Mouse (Mus musculus) olfactory bulb, adult 2 months (tissue): Measurements from ENCODE around the gene Cops2. TPM values are rescaled to one million over a fixed set of nuclear protein-coding genes. Genes with fewer than 3 reads are reported as not detected.

Source experiments
- H3K27ac ChIP-seq: fragments of 200-500 bp; 2 replicates; pipeline ENCODE4 v1.5.1; 2012; ENCODE audit warnings: low read depth, low read length; ENCODE audit not compliant: insufficient read depth
- H3K4me1 ChIP-seq: fragments of 200-500 bp; 2 replicates; pipeline ENCODE4 v1.6.1; 2012; ENCODE audit warnings: low read length; ENCODE audit not compliant: control insufficient read depth, insufficient read depth
- H3K4me3 ChIP-seq: fragments of 200-500 bp; 2 replicates; pipeline ENCODE4 v1.5.1; 2012; ENCODE audit warnings: mild to moderate bottlenecking, low read depth, low read length, moderate library complexity; ENCODE audit not compliant: insufficient read depth
- CTCF ChIP-seq: fragments of 200-500 bp; IDR thresholded peaks from 2 replicates; pipeline ENCODE4 v1.5.1; 2012; ENCODE audit warnings: low read depth, mild to moderate bottlenecking, low read length, moderate library complexity; ENCODE audit not compliant: insufficient read depth
- POLR2A ChIP-seq: fragments of 200-500 bp; IDR thresholded peaks from 2 replicates; pipeline ENCODE4 v1.6.1; 2012; ENCODE audit warnings: mild to moderate bottlenecking, low read depth, low read length, moderate library complexity; ENCODE audit not compliant: insufficient read depth
- WGBS: fragments of 180-500 bp; shearing (Covaris S2); methylation state at CpG from one replicate; pipeline ENCODE4 v1.1.7; 2018; 5-methylcytosine and 5-hydroxymethylcytosine counted together
- polyA plus RNA-seq: library from polyadenylated mRNA; stranded (reverse); fragments of >200 nt; gene quantifications from 2 replicates; pipeline ENCODE4 v1.2.4, GENCODE M21; 2012; ENCODE audit warnings: low replicate concordance; ENCODE audit not compliant: missing spikeins, insufficient read depth, insufficient read length

Gene Cops2
- polyA plus RNA-seq, 1 experiment, result not detected

- TF ChIP-seq POLR2A (no peak), CTCF (no peak)
- no peak overlapping the region for H3K4me3 ChIP-seq
- 84% methylated on average over 2 of the region's 2 CpGs for WGBS
- no peak overlapping the region for H3K27ac ChIP-seq
- no peaks in the 10 kb centered on the region for H3K4me1 ChIP-seq
Observed at GRCm38 (mm10) chr2:125838708-125839284, 20.1 kb downstream of the Cops2 start.

- WGBS, result 95% methylated on average over 7 of the region's 7 CpGs
- no peak for TF ChIP-seq CTCF
- TF ChIP-seq POLR2A, result no peak
- H3K27ac ChIP-seq, result no peak overlapping the region
Observed at GRCm38 (mm10) chr2:125838091-125838490, 20.8 kb downstream of the Cops2 start.

GRCm38 (mm10) chr2:125829924-125830323 lies 29.0 kb downstream of the Cops2 start:
- no peaks in the 10 kb centered on the region for H3K4me1 ChIP-seq
- H3K27ac ChIP-seq, result no peak overlapping the region
- TF ChIP-seq CTCF (no peak), POLR2A (no peak)
- 80% methylated on average over 2 of the region's 2 CpGs for WGBS
- H3K4me3 ChIP-seq, result no peak overlapping the region

More at GRCm38 (mm10) chr2:125838091-125838490, 20.8 kb downstream of the Cops2 start:
- no peak overlapping the region for H3K4me3 ChIP-seq
- no peaks in the 10 kb centered on the region for H3K4me1 ChIP-seq

DNA sequence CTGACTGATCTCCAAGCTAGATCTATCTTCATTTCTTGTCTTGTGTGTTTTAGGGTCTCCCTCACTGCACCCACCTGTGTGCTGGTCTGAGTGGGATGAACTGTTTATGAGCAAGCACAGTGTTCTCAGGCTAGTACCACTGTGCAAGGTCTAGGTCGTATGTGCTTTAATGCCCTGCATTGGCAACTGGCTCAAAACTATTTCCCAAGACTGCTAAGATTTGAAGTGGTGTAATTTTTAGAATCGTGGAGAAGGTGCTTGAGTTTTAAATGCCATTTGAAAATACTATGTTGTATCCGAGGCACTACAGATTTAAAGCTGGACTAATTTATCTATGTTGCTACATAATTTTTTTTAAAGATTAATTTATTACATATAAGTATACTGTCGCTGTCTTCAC lies 31.0 kb downstream of the Cops2 start:
- no peak for TF ChIP-seq POLR2A
- no peak for TF ChIP-seq CTCF
- Histone ChIP-seq H3K4me3 (no peak overlapping the region), H3K4me1 (no peaks in the 10 kb centered on the region), H3K27ac (no peak overlapping the region)
- WGBS, result 92% methylated on average over 4 of the region's 4 CpGs

DNA sequence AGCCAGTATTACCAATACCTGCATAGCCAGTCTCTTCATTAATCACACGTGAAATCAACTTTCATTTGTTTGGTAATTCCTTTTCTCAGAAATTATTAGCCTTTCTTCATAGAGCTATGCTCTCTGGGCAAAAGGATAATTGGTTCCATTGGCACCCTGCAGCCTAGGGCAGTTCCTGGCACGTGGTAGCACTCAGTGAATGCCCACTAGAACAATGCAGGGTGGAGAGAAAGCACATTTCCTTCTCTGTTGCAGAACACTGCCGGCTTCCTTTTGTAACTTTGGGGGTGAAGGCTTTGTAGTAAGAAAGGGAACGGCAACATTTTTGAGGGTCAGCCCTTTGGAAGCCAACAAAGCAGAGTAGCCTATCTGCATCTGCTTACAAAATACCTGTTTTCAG lies 32.7 kb downstream of the Cops2 start:
- WGBS, result 17% methylated on average over 4 of the region's 4 CpGs
- H3K27ac ChIP-seq, result no peak overlapping the region

GRCm38 (mm10) chr2:125820397-125820796 lies 38.5 kb downstream of the Cops2 start:
- Histone ChIP-seq H3K4me3 (no peak overlapping the region), H3K4me1 (no peaks in the 10 kb centered on the region), H3K27ac (no peak overlapping the region)
- TF ChIP-seq CTCF (no peak), POLR2A (no peak)
- WGBS, result 85% methylated on average over 4 of the region's 4 CpGs

More for the DNA sequence above, 32.7 kb downstream of the Cops2 start:
- no peaks in the 10 kb centered on the region for H3K4me1 ChIP-seq
- H3K4me3 ChIP-seq, result no peak overlapping the region
- no peak for TF ChIP-seq CTCF
- TF ChIP-seq POLR2A, result no peak

DNA sequence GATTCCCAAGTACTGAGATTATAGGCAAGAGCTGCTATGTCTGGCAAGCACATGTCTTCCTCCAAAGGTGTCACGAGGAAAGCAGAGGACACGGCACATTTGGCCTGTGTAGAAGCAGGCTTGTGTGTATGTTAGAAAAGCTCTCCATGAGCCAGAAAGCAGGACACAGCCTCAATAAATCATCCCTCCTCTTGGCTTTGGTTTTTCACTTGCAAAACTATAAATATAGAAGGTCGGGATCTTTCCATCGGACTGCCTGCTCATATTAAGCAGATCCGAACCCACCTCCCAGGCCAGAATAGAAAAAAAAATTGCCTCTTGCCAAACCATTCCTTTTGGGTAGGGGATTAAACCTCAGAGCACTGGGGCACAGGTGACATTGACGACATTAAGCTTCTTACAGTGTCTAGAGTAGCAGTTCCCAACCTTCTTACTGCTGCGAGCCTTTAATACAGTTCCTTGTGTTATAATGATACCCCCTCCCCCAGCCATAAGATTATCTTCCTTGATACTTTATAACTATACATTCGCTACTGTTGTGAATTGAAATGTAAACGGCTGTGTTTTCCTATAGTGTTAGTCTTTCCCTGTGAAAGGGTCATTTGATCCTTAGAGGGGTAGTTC lies 44.9 kb downstream of the Cops2 start:
- TF ChIP-seq CTCF, result no peak
- no peak for TF ChIP-seq POLR2A
- Histone ChIP-seq H3K4me1 (peaks cover 5% of the 10 kb centered on the region; the same call in 1 of the 2 replicates), H3K27ac (no peak overlapping the region), H3K4me3 (no peak overlapping the region)
- WGBS, result 78% methylated on average over 9 of the region's 9 CpGs

DNA sequence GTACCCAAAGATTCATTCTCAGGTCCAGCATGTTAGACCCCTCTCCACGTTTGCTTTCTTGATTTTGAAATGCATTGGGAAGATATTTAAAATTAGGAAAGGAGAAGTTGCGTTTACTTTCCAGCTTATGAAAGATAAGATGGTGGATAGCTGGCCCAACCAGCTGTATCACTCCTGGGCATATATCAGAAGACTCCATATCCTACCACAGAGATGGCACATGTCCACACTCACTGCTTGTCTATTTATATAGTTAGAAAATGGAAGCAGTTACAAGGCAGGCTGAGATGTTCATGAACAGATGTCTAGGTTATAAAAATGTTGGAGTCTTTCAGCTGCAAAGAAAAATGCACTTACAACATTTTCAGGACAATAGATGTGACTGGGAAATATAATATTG lies 47.6 kb downstream of the Cops2 start:
- H3K27ac ChIP-seq, result no peak overlapping the region
- peaks cover 6% of the 10 kb centered on the region; the same call in 1 of the 2 replicates for H3K4me1 ChIP-seq
- TF ChIP-seq POLR2A (no peak), CTCF (no peak)
- no peak overlapping the region for H3K4me3 ChIP-seq
- 90% methylated on average over 2 of the region's 2 CpGs for WGBS

GRCm38 (mm10) chr2:125809551-125809950 lies 49.4 kb downstream of the Cops2 start:
- Histone ChIP-seq H3K27ac (no peak overlapping the region), H3K4me1 (peaks cover 6% of the 10 kb centered on the region; the same call in 1 of the 2 replicates), H3K4me3 (no peak overlapping the region)
- WGBS, result 40% methylated on average over 7 of the region's 7 CpGs
- TF ChIP-seq CTCF (no peak), POLR2A (no peak)

DNA sequence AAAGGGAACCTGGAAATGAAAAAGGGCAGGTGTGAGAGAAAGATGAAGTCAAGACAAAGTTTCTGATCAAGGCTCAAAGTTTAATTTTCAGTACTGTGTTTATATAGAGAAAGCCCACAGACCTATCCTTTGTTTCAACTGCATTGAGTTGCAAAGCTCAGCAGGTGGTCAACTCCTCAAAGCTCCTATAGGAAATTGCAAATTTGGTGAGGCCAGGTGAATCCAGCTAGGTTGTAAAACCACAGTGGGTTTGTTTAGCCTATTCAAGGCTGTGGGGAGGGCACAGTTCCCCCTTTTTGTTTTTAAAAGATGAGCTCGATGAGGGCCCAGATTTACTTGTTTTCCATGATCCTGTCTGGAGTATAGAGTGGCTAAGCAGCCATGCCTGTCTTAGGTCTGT lies 53.1 kb downstream of the Cops2 start:
- no peak for TF ChIP-seq POLR2A
- no peak for TF ChIP-seq CTCF
- Histone ChIP-seq H3K27ac (no peak overlapping the region), H3K4me3 (no peak overlapping the region), H3K4me1 (peaks cover 6% of the 10 kb centered on the region; the same call in 1 of the 2 replicates)
- 44% methylated on average over 1 of the region's 1 CpGs for WGBS
